Mouse (Mus musculus) retina, postnatal 1 day (tissue): ENCODE data around the gene Cdc6.

Experiments used
- DNase-seq: peaks from one replicate; pipeline ENCODE4 v3.0.0-alpha.2; 2012

Gene Cdc6

DNA sequence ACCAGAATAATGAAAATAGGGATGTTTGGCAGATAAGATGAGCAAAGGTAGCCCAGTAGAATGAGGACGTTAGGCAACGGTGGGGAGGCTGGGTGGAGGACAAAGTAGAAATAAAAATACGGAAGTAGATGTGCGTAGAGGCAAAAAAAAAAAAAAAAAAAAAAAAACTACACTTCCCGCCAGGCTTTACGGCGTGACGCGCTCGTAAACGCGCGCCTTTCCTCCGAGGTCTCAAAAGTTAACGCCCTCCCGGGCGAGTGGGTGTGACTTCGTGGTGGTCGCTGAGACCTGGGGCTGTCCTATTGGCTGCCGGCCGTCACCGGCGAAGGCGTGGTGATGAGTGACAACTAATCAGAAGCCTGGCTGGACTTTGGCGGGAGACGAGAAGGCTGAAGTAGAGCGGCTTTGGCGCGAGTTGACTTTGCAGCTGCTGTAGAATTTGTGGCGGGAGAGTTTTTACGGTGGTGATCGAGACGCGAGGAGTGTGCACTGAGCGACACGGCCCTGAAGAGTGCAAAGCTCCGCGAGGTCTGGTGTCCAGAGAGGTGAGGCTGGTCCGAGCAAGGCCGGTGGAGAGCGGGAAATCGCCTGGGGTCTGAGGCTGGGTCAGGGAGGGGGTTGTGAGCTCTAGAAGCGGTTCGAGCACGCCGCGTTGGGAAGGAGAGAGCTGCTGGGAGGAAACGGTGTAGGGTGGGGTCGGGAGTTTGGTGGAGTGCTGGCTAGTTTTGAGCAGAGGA, at the start of gene Cdc6:
Gene Cdc6, plus strand, starts transcription at position 365 of the 737 bp plus-strand sequence.
- peak; percentile 99 for DNase-seq

DNA sequence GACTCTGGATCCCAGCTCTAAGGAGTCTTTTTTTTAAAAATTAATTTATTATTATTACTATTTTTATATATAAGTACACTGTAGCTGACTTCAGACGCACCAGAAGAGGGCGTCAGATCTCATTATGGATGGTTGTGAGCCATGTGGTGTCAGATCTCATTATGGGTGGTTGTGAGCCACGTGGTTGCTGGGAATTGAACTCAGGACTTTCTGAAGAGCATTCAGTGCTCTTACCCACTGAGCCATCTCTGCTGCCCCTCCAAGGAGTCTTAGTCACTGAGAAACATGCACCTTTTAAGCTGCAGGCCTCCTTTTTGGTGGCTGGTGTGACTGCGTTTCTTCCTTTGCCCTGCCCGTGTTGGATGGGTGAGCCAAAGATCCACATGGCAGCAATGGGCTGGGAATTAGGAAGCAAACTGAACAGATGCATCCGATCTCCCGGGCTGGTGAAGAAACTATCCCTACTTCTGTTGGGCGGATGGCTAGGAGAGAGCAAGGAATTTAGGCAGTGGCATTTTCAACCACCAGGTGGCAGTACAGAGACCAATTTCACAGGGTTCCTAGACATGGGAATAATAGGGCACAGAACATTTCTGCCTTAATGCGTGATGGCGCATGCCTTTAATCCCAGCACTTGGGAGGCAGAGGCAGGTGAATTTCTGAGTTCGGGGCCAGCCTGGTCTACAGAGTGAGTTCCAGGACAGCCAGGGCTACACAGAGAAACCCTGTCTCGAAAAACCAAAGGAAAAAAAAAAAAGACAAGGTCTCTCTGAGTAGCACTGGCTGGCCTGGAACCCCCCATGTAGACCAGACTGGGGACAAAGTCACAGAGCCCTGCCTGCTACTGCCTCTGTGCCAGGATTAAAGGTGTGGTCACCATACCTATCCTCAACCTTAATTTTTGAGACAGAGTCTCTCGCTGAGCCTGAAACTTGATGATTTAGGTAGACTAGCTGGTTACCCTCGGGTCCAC, 48.6 kb upstream of the Cdc6 start:
- DNase-seq, result peak; percentile 92

DNA sequence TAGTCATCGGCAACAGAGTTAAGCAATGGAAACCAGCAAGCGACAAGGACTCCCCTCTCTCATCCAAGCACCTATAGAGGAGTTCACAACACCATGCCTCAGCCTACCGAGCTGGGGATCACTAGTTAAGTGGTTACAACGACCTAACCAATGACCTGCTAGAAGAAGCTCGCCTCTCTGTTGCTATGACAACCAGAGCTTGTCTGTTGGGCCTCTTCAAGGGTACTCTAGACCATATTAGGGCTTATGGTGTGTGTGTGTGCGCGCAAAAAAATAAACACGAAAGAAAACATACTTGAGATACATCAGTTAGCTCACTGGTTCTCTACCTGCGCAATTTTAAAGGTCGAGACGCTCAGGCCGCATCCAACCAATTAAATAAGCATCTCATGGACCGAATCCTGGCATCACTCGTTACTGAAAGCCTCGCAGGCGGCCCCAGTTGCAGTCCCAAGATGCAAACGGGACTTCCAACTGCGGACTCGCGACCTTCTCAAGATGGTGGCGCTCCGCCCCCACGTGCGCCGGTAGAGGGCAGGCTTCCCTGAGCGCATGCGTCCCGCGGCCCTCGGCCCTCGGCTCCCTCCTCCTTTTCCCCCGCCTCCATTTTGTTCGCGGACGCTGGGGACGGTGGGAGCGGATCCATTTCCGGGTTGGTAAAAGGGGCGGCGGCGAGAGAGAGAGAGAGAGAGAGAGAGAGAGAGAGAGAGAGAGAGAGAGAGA, 44.4 kb upstream of the Cdc6 start, which contains the start of gene Wipf2:
Gene Wipf2, plus strand, starts transcription at position 611 of the 723 bp plus-strand sequence.
- peak; percentile 98 for DNase-seq

DNA sequence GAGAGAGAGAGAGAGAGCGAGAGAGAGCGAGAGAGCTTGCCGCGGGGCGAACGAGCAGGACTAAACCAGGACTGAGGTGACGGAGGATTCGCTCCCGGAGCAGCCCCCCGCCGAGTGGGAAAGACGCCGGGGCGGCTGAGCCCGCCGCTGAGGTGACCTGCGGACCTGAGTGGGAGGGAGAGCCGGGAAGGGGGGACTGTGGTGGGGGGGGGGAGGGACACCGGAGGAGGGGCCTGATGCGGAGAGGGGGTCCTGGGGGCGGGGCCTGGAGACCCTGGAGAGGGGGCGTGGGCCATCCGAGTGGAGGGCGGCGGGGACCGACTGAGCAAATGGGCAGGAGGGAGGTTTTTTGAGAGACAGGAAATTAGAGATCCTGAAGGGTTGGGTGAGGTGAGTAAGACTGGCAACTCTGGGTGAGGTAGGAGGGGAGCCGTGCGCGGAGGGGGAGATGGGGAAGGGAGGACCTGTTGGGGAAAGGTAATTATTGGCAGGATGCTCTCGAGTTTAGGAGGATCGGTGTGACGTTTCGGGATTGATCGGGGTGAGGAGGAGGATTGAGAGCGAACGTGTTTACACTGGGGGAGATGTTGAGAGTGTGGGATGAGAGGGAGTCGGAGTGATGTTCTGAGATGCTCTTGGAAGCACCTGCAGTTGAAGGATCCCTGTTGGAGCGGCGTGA, 43.7 kb upstream of the Cdc6 start:
- DNase-seq, result no peak

DNA sequence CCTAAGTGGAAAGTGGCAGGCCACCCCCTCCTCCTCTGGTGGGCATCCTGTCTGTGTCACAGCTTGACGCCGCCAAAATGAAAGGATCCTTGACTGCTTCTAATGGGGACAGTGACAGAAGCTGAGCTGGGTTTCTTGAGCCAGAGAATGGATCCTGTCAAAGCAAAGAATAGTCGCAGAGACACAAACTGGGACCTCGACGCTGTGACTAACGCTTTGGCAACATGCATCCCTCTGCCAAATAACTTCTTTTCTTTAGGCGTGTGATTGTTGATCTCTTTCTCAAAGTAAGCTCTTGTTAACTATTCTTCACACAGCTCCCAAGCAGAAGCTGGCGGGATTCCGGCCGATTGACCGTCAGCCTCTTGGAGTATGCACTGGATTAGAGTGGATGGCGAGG, 40.3 kb upstream of the Cdc6 start:
- no peak for DNase-seq

DNA sequence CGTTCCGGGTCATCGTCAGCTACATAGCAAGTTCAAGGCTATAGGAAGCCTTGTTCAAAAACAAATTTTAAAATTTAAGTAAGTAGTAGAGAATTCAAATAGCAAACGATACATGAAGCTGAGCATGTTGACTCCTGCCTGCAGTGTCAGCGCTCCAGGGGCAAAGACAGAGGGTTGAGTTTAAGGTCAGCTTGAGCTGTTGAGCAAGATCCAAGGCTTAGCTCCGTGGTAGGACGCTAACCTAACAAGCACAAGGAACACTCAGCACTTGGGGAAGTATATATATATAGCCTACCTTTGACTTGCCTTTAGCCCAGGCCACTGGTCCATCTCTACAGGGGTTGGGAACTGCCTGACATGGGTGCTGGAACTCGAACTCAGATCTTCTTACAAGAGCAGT, 37.7 kb upstream of the Cdc6 start:
- DNase-seq, result no peak

DNA sequence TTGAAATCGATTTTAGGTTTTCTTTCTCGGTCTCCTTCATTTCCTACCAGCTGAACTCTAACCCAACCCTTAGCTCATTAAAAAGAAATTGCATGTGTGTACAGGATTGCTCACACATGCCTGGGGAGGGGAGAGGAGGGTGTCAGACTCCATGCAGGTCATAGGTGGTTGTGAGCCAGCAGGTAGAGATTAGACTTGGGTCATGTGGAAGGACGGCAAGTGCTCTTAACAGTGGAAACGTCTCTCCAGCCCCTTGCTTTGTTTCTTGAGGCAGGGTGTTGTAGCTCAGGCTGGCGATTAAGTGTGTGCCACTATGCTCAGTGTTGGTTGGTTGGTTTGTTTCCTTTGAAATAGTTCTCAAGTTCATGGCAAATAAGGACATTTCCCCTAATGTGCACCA, 36.8 kb upstream of the Cdc6 start:
- DNase-seq, result no peak

DNA sequence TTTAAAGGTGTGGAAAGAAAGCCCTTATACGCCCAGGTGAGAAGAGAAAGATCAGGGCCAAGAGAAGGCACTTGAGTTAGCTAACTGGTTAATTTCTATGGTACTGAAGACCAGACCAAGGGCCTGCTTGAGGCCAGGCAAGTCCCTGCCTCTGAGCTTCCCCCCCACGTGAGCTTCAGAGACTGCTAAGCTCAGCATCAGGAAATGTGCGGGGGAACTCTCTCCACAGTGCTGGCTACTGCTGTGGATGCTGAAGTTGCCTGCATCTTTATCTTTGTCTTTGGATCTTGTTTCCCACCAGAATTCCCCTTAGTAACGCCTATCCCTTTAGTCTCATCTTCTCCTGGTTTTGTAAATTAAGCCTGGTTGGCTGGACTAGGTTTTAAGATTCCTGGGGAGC, 36.2 kb upstream of the Cdc6 start:
- no peak for DNase-seq

DNA sequence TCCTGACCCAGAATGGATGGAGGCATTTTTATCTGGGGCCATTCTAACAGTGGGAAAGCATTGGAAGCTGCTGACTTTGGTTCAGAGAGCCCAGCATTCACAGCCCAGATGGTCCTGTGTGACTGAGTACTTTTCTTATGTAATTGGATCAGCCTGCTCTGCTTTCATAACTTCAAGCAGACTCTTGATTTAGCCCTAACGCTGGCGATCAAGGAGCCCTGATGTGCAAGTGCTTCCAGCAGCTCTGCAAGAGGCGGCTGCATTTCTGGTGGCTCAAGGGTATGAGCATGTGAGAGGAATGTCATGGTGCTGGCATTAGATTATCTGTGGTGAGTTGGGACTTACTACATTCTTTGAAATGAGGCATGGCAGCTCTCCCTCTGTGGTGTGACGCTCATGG, 35.6 kb upstream of the Cdc6 start:
- no peak for DNase-seq

DNA sequence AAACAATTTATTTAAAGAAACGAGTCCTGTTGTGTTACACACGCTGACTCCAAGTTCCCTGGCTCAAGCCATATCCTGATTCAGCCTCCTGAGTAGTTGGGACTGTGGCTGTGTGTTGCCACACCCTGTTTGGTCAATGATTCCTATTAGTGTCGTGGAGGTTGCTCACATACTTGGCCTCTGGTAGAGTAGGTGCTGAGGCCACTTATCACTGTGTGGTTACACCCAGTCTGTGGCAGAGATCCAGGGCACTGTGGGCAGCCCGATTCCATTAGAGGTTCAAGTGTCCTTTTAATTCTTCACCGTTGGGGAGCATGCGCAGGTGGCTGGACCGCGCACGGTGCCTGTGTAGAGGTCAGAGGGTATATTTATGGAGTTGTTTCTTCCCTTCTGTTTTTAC, 33.7 kb upstream of the Cdc6 start:
- DNase-seq, result no peak

DNA sequence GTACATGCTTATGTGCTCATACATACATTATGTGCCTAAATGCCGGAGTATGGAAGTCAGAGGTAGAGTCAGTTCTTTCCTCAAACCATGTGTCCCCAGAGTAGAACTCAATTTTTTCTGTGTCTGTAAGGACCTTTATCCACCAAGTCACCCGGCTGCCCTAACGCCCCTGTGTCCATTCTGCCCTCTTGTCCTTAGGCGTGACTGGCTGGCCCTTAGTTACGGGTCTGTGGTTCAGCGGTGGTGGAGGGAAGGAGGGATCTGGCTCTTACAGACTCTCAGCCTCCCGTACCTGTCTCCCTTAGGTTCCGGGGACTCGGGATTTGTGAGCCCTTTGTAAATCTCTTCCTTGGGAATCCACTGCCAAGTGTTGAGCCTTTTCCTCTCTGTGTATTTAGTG, 30.6 kb upstream of the Cdc6 start:
- DNase-seq, result no peak

DNA sequence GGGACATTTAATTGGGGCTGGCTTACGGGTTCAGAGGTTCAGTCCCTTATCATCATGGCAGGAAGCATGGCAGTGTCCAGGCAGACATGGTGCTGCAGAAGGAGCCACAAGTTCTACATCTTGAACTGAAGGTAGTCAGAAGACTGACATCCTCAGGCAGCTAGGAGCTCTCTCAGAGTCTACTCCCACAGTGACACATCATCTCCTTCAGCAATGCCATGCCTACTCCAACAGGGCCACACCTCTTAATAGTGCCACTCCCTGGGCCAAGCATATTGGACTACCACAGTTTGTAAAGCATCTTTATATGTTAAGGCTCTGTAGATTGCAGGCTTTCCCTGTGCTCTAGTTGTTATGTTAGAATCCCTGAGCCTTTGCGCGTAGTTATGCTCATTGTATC, 19.9 kb upstream of the Cdc6 start:
- no peak for DNase-seq

DNA sequence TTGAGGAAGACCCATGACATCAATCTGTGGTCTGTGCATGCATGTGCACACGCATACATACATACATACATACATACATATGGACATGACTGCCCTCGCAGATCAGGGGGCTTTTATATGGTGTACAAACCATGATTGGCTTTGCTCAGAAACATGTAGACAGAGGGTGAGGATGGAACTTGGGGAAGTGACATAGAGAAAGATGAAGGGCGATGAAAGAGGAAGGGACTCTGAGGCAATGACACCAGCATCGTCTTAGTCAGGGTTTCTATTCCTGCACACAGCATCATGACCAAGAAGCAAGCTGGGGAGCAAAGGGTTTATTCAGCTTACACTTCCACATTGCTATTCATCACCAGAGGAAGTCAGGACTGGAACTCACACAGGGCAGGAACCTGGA, 18.5 kb upstream of the Cdc6 start:
- no peak for DNase-seq

DNA sequence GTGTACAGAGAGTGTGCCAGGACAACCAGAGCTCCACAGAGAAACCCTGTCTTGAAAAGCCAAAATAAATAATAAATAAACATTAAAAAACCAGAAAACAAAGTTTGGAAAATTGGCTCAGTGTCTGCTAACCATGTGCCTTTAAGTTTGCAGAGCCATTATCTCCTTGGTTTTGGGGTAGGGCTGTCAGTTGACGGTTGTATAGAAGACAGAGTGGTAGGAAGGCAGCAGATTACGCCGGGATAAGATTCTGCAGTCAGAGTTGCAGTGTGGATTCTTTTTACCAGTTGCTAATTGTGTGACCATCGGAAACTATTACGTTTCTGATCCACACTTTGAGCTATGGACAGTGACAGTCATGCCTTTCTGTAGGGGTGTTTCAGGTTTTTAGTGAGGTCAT, 17.6 kb upstream of the Cdc6 start:
- DNase-seq, result no peak

DNA sequence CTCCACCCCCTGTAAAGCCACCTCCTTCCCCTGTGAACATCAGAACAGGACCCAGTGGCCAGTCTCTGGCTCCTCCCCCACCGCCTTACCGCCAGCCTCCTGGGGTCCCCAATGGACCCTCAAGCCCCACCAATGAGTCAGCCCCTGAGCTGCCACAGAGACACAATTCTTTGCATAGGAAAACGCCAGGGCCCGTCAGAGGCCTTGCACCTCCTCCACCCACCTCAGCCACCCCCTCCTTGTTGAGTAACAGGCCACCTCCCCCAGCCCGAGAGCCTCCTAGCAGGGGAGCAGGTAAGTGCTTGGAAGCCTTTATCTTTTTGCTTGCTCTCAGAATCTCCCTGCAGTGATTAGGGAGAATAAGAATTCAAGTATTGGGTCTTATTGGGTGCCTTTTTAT, 15.2 kb upstream of the Cdc6 start:
- no peak for DNase-seq

DNA sequence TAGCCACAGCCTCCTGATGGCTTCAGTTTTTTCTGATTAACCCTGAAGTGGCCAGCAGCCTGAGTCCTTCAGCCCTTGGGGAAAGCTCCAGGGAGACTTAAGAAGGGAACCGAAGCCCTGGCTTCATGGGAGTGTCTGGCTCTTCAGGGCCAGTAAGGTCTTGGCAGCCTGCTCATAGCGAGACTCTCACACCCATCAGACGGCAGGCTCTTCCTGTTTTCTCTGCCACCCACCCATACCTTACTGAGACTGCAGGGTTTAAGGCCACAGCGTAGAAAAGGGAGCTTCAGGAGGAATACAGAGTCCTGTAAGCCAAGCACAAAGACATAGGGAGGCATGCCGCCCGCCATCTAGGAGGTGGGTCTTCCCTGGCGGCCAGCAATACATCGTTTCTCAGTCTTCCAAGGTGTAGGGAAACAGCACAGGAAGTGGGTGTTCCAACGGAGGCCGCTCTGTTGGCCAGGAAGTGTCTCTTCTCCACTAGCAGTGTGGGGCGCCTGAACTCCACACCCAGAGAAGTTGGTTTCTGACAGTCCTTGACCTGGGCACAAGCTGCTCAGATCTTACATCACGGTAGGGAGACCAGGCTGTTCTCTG, 7.0 kb upstream of the Cdc6 start:
- DNase-seq, result no peak

DNA sequence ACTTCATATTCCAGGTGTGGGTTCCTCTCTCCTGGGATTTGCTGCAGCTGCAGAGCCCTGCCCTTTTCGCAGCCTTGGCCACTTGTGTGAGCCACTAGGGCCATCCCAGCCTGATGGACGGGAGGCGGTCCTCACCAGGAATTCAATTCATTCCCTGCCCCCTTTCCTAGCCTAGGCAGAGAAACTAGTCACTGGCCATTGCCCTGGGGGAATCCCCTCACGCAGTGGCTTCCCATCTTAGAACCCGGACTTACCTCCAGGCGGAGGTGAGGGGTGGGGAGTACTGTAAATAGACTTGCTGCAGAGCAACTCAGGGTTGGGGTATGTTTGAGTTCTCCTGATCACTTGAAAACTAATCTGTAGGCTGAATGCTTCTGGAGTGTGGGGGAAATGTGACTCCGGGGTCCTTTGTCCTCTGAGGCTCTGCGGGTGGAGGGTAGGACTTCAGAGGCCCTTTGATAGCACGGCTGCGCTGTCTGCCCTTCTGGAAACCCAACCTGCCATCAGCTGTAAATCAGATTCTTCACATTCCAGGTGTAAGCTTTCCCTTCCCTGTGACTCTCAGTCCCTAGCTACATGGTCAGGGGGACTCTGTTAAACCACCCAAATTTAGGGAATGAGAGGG, 4.9 kb upstream of the Cdc6 start:
- no peak for DNase-seq

DNA sequence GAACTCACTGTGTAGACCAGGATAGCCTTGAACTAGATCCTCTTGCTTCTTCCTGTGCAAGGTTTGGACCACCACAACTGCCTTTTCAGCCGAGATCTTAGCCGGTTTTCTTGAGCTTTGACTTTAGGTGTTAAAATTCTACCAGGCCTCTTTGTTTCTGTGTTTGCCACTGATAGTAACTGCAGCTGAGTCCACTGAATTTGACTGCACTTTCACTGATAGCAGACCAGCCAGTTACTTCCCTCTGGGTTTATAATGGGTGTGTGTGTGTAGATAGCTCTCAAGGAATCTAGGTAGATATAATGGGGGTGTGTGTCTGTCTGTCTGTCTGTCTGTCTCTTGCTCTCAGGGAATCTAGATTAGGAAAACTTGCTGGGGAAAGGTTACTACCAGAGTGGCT, 3.0 kb upstream of the Cdc6 start:
- no peak for DNase-seq

DNA sequence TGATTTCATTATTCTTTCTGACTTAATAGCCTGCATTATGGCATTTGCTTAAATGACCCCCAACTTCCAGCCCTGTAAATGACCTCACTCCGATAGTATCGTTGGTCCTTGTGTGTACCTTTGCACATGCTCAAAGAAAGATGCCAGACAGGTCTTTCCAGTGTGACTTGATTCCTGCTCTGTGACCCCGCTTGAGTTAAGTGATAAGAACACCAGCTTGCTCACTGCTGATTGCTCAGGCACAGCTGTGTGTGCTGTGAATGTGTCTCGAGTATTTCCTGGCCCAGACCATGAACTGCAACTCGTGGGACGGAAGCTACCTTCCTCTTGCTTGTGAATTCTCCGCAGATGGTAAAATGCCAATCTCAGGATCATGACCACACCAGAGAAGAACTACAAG, 2.6 kb upstream of the Cdc6 start:
- DNase-seq, result no peak

DNA sequence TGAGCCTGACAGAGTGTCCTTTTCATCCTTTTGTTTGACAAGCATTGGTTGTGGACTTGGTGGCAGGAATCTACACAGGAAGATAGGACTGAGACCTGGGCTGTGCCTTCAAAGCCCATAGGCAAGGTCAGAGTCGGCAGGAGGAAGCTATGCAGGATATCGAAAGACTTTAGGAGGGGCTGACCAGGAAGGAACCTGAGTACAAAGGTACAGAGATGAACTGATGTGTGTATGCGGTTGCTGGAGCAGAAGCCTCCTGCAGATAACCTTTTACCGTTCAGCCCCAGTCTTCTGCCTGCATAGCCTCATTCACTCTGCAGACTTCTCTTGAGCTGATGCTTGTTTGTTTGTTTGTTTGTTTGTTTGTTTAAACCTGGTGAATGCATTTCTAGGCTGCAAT, 2.0 kb upstream of the Cdc6 start:
- DNase-seq, result no peak

DNA sequence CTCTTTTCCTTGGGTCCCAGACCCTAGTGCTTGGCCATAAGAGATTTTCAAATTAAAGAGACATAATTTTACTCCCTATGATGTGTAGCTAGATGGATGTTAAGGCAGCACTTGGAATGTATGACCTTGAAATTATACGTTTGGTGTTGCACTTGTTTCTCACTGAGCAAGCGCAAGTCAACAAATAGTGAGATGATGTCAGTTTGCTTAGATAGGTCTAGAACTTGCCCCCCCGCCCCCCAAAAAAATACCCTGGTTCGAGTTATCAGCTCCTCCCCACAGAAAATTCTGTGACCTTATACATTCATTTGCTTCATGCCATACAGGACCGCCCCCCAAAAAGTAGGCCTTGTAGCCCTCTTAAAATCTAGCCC, 551 bp upstream of the Cdc6 start:
- no peak for DNase-seq

DNA sequence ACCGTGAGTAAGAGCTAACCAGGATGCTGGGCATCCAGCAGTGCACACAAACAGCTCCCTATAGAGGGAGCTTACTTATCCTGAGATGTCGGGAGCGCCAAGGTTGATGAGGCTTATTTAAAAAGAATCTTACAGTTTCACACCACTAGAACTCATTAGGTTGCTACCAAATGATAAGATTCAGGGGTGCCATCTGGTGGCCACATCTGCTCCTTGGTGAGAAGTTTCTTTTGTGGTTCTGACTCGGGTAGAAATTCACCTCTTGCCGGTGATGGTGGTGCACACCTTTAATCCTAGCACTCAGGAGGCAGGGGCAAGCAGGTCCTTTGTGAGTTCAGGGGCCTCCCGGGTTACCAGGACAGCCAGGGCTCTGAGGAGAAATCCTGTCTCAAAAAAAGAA, 2.1 kb downstream of the Cdc6 start:
- DNase-seq, result peak; percentile 65
